ENCODE assay signal across 8 mouse cellular contexts in the genomic region with DNA sequence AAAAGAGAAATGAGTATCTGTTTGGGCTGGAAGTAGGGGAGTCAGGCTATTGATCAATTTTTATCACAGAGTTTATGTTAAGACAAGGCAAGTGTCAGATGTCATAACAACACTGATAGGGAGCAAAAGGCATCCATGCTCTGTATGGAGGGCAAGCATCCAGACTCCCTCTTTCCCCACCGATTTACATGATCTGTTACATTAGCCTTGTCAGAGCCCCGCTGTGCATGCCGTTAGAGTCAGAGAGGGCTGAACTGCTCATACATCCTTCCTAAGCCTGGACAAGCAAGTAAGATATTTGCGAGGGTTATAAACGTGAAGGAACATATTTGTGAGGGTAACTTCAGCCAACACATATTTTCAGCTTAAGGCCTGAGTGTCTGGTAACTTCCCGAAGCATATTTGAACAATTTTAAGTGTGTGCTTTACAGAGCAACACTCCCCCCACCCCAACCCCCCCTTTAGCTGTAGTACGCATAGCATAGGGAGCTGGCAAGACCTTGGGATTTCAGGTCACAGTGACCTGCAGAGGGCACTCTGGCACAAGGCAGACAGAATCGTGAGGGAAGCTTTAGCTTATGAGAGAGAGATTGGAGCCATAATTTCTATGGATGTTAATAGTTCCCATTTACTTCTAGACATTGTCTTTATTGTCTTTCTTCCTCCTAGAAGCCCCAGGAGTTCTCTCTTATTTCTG.
DNase-seq lines count a peak whose midpoint lies in the region; ATAC-seq and TF ChIP-seq lines count a peak whose summit lies in the region.

No protein-coding gene starts in this region.

- TF ChIP-seq CTCF in C2C12 (IDR thresholded peaks at IDR 0.05; ENCODE audit: control insufficient read depth, insufficient read depth, insufficient read length), result peak; percentile 60

- no peak overlapping the region for H3ac ChIP-seq in C2C12 (ENCODE audit: control insufficient read depth, insufficient read length, low read depth)

- H3K9me3 ChIP-seq in hindbrain, embryonic 10.5 days, result no peaks in the 10 kb centered on the region
- no peaks in the 10 kb centered on the region for H3K9me3 ChIP-seq in neural tube, embryonic 12.5 days

- no peaks in the 10 kb centered on the region for H3K27me3 ChIP-seq in C2C12 (ENCODE audit: control insufficient read depth, insufficient read depth, insufficient read length)
- H3K27me3 ChIP-seq in hindbrain, embryonic 10.5 days (ENCODE audit: insufficient read depth, poor library complexity, severe bottlenecking), result no peaks in the 10 kb centered on the region
- H3K27me3 ChIP-seq in neural tube, embryonic 12.5 days (replicated peaks), result no peaks in the 10 kb centered on the region

- WGBS in hindbrain, embryonic 10.5 days, result 52% methylated on average over 8 of the region's 8 CpGs
- WGBS in neural tube, embryonic 12.5 days, result 45% methylated on average over 8 of the region's 8 CpGs

- no peaks in the 10 kb centered on the region for H3K79me3 ChIP-seq in C2C12 (ENCODE audit: low read depth)

- no peaks in the 10 kb centered on the region for H3K36me3 ChIP-seq in C2C12 (ENCODE audit: control insufficient read depth, insufficient read depth)
- no peaks in the 10 kb centered on the region for H3K36me3 ChIP-seq in hindbrain, embryonic 10.5 days
- no peaks in the 10 kb centered on the region for H3K36me3 ChIP-seq in neural tube, embryonic 12.5 days

- no peaks in the 10 kb centered on the region for H3K79me2 ChIP-seq in C2C12 (ENCODE audit: control insufficient read depth, insufficient read depth)

- peak; percentile 25 for DNase-seq in gastrocnemius, postnatal 10 days
- no peak for DNase-seq in gastrocnemius, adult 8-10 months (ENCODE audit: low spot score in 2 of 2)
- peak; percentile 40 for DNase-seq in cerebellum, adult 9-11 months
- DNase-seq in hindbrain, embryonic 10.5 days (ENCODE audit: low spot score), result peak; percentile 11
- peak; percentile 43 to 55 for DNase-seq in left cerebral cortex, postnatal 10 days (ENCODE audit: extremely low spot score in 1 of 2, low spot score in 2 of 2)
- DNase-seq in thymus, postnatal 25 days, result no peak

- H3K4me3 ChIP-seq in C2C12 (ENCODE audit: insufficient read depth, poor library complexity, severe bottlenecking), result no peak overlapping the region
- H3K4me3 ChIP-seq in hindbrain, embryonic 10.5 days, result no peak overlapping the region
- no peak overlapping the region for H3K4me3 ChIP-seq in neural tube, embryonic 12.5 days

- no peak overlapping the region for H3K27ac ChIP-seq in hindbrain, embryonic 10.5 days
- no peak overlapping the region for H3K27ac ChIP-seq in neural tube, embryonic 12.5 days

- H3K4me2 ChIP-seq in neural tube, embryonic 12.5 days (replicated peaks), result no peak overlapping the region

- intact Hi-C loops in left cerebral cortex, postnatal 10 days (cut with DNase I), result loop anchor here (10.0 kb wide), 1 partner anchor 257 kb away; no protein-coding TSS in a partner anchor

- H3K9ac ChIP-seq in neural tube, embryonic 12.5 days, result no peak overlapping the region

- H3K4me1 ChIP-seq in hindbrain, embryonic 10.5 days (replicated peaks), result no peaks in the 10 kb centered on the region
- no peaks in the 10 kb centered on the region for H3K4me1 ChIP-seq in neural tube, embryonic 12.5 days

- ATAC-seq in neural tube, embryonic 12.5 days (ENCODE audit: low FRiP score, low read depth), result peak; percentile 72

TF ChIP-seq in C2C12, 6 proteins besides CTCF, POLR2A, EP300 and RAD21:
- no peak for TF ChIP-seq CEBPB (IDR thresholded peaks at IDR 0.05; ENCODE audit: low read depth)
- no peak for TF ChIP-seq MYOG (IDR thresholded peaks at IDR 0.05; ENCODE audit: control insufficient read depth, extremely low read depth, insufficient read length)
- no peak for TF ChIP-seq USF1 (IDR thresholded peaks at IDR 0.05; ENCODE audit: low read depth)
- no peak for TF ChIP-seq MAX (IDR thresholded peaks at IDR 0.05)
- no peak for TF ChIP-seq FOSL1 (IDR thresholded peaks at IDR 0.05; ENCODE audit: insufficient read depth, low read length, poor library complexity, severe bottlenecking)
- no peak for TF ChIP-seq MYOD1 (IDR thresholded peaks at IDR 0.05; ENCODE audit: control insufficient read depth, insufficient read length, low read depth)

Comparison
In these comparisons a context has a peak if more than half of its experiments do, and no peak if none do; other contexts are left out.
1. DNase-seq: peak in gastrocnemius, postnatal 10 days (single experiment), cerebellum, adult 9-11 months (single experiment), hindbrain, embryonic 10.5 days (single experiment) and left cerebral cortex, postnatal 10 days (2 of 2); none in gastrocnemius, adult 8-10 months (0 of 2) and thymus, postnatal 25 days (single experiment).